Mouse (Mus musculus) stomach, postnatal 0 days (tissue): ENCODE measurements at regions not wholly inside any gene's neighbourhood (a gene's known extent, or its start where the extent isn't known, plus 50 kb on each side); places are given as distances from the start of the nearest gene placed in this dataset.

ENCODE experiments used
- CTCF ChIP-seq: IDR thresholded peaks from 2 replicates; pipeline ENCODE4 v1.5.1; 2016; ENCODE audit warnings: antibody characterized with exemption, low read depth, mild to moderate bottlenecking, moderate library complexity
- EP300 ChIP-seq: optimal IDR thresholded peaks from 2 replicates; pipeline ENCODE3; 2016; ENCODE audit warnings: antibody characterized with exemption

DNA sequence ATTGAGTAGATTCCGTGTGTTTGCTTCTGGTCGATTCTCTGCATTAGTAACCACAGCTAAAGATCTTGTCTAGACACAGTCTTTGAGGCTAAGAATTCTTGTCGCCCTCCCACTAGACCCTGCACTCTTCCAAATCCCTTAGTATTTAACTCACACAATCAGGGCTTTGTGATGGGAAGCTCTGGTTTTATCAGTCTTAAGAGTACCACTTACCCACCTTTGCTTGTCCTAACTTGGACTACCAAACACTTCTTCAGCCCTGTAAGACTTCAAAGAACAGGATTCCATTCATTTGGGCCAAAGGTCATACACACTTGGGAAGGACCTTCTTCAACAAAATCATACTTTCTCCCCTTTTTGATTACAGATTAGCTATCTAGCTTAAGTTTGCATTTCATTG, 70.0 kb downstream of the Tmco5 start:
- TF ChIP-seq CTCF = no peak
- TF ChIP-seq EP300 = no peak
